Mouse (Mus musculus): Measurements from ENCODE around the gene Xndc1.
A peak's percentile ranks its signal among the peaks of the same experiment; 100 is the strongest.

Xndc1 gene

GRCm38 (mm10) chr7:102082816-102083215 lies 17.5 kb downstream of the Xndc1 start, which contains the start of gene Trpc2:
Gene Trpc2, plus strand, starts transcription at chr7:102083116.
- no peak for DNase-seq

GRCm38 (mm10) chr7:102084041-102084696 lies 18.9 kb downstream of the Xndc1 start:
- no peak for DNase-seq

GRCm38 (mm10) chr7:102087336-102087735 lies 22.0 kb downstream of the Xndc1 start:
- no peak for DNase-seq

GRCm38 (mm10) chr7:102099760-102100661 lies 34.7 kb downstream of the Xndc1 start:
- DNase-seq: peak; percentile 55

GRCm38 (mm10) chr7:102100868-102101267 lies 35.6 kb downstream of the Xndc1 start:
- DNase-seq: no peak

- DNase-seq: no peak
Observed at GRCm38 (mm10) chr7:102101487-102101886, 36.2 kb downstream of the Xndc1 start, which contains the start of gene Art1. Gene Art1, plus strand, starts transcription at chr7:102101743.

- no peak for DNase-seq
Observed at GRCm38 (mm10) chr7:102102241-102102640, 36.9 kb downstream of the Xndc1 start.

- DNase-seq: no peak
Observed at GRCm38 (mm10) chr7:102102696-102103095, 37.4 kb downstream of the Xndc1 start.

- no peak for DNase-seq
Observed at GRCm38 (mm10) chr7:102103555-102103954, 38.2 kb downstream of the Xndc1 start.

- DNase-seq: no peak
Observed at GRCm38 (mm10) chr7:102104126-102104525, 38.8 kb downstream of the Xndc1 start.

- peak; percentile 71 for DNase-seq
Observed at GRCm38 (mm10) chr7:102106700-102107141, 41.4 kb downstream of the Xndc1 start.

GRCm38 (mm10) chr7:102108206-102108605 lies 42.9 kb downstream of the Xndc1 start:
- DNase-seq: no peak

GRCm38 (mm10) chr7:102109171-102109570 lies 43.9 kb downstream of the Xndc1 start, which contains the start of gene Art5:
Gene Art5, minus strand, starts transcription at chr7:102109489.
- DNase-seq: peak; percentile 29

- no peak for DNase-seq
Observed at GRCm38 (mm10) chr7:102109746-102110145, 44.4 kb downstream of the Xndc1 start.

- no peak for DNase-seq
Observed at GRCm38 (mm10) chr7:102113151-102113729, 47.9 kb downstream of the Xndc1 start.

GRCm38 (mm10) chr7:102116579-102117331 lies 51.4 kb downstream of the Xndc1 start, which contains the start of gene Chrna10:
Gene Chrna10, minus strand, starts transcription at chr7:102116828.
- DNase-seq: no peak

GRCm38 (mm10) chr7:102117382-102117781 lies 52.1 kb downstream of the Xndc1 start:
- no peak for DNase-seq

GRCm38 (mm10) chr7:102120326-102120725 lies 55.0 kb downstream of the Xndc1 start:
- DNase-seq: no peak

GRCm38 (mm10) chr7:102132395-102132794 lies 67.1 kb downstream of the Xndc1 start:
- no peak for DNase-seq
